Mouse (Mus musculus): ENCODE data around the gene Slit3.

Slit3 gene

GRCm38 (mm10) chr11:35756411-35757303 is 635.6 kb downstream of the Slit3 start:
- DNase-seq (ENCODE audit: low spot score in 2 of 2), result no peak

Data from frontal cortex, postnatal 25 days (tissue).